Mouse (Mus musculus) mouse trophoblast stem cell (cell line): ENCODE results near the gene Mpi.

Experiments used
- in situ Hi-C, 2 experiments: fragments of 300-500 bp; cut with MseI, MboI; formaldehyde crosslinking; loops; 2 replicates in 1 of 2; 3 replicates in 1 of 2; pipeline ENCODE4 v1.15.1; 2025

The Mpi gene

GRCm38 (mm10) chr9:57552139-57552887, at the start of gene Mpi:
Mpi (minus strand) TSS chr9:57552763.
- in situ Hi-C loops = no loop called here

- in situ Hi-C loops = no loop called here
Measured at GRCm38 (mm10) chr9:57602098-57602497, 49.5 kb upstream of the Mpi start.

- in situ Hi-C loops = no loop called here
Measured at GRCm38 (mm10) chr9:57601353-57601706, 48.8 kb upstream of the Mpi start.

GRCm38 (mm10) chr9:57600620-57601352, 48.2 kb upstream of the Mpi start:
- in situ Hi-C loops = no loop called here

GRCm38 (mm10) chr9:57598851-57599563, 46.4 kb upstream of the Mpi start:
- in situ Hi-C loops = no loop called here

DNA sequence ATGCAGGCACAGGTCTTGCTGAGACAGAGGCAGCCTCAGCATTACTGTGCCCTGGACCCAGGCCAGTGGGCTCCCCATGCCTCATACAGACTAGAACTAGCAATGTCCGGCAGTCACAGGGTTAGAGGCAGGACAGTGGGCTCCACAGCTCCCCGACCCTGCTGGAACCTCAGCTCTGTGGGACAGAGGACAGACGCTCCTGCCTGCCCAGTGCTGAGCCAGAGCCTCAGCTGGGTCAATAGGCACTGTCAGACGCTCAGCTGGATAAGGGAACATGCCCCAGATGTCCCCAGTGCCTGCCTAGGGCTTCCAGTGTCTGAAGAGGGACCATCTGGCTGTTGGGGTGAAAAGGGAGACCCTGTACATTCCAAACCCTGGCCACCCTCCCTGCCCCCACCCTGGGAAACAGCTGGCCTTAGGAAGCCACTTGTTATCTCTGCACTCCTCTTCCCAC, 45.4 kb upstream of the Mpi start:
- in situ Hi-C loops = no loop called here

DNA sequence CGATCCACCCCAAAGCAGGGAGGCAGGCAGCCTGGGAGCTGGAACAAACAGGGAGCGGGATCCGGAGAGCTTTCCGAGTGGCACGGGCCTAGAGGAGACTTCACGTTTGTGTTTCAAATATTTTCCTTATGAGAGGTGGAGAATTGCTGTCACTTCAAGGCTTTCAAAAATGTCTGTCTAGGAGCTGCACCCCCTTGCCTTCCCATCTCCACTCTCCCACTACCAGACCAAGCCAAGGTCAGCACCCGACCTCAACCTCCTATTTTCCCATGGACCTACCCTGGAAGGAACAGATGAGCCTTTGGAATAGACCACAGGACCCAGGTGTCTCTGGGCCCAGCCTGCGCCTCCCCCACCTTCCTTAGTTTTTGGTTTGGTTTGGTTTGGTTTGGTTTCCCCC, 44.7 kb upstream of the Mpi start:
- in situ Hi-C loops = no loop called here

DNA sequence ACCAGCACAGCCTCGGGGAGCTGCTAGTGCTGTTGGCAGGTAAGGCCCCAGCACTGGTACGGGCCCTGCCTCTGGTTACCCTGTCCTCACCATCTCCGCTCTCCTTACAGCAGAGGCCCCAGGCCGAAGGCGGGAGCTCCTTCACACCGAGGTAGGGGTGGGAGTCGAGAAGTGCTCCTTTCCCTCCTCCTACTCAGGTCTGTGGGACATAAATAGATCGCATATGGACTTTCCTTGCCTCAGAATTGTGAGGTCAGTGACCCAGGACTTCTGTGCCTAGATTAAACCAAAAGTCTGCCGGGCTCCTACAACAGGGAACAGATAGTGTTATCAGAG, 41.6 kb upstream of the Mpi start:
- in situ Hi-C loops = no loop called here

DNA sequence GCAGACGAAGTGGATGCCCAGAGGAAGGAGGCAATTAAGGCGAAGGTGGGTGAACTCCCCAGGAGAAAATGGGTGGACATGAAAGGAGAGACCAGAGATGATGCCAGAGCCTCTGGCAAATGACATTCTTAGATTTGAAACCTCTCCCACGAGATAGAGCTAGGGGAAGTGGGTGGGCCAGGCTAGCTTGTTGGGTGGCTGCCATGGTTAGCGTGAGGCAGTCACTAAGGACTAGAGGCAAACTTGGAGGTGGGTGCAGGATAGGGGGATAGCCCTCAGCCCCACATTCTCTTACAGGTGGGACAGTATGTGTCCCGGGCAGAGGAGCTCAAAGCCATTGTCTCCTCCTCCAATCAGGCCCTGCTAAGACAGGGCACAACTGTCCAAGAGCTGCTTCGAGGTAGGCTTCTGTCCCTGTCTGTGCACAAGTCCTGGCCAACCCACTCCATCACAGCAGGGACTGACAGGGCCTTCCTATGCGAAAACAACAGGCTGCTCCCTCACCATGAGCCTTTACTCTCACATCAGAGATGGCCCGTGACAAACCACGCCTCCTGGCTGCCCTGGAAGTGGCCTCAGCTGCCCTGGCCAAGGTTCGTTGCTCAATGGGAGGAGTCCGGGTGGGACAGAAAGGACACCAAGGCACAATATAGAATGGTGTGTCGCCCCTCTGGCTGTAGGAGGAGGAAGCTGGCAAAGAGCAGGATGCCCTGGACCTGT, 41.1 kb upstream of the Mpi start:
- in situ Hi-C loops = no loop called here

GRCm38 (mm10) chr9:57590726-57591125, 38.2 kb upstream of the Mpi start:
- in situ Hi-C loops = no loop called here

GRCm38 (mm10) chr9:57589224-57590126, 36.9 kb upstream of the Mpi start, which contains the start of gene Ulk3:
Ulk3 (plus strand) TSS chr9:57589452.
- in situ Hi-C loops = no loop called here

GRCm38 (mm10) chr9:57584991-57585390, 32.4 kb upstream of the Mpi start:
- in situ Hi-C loops = no loop called here

DNA sequence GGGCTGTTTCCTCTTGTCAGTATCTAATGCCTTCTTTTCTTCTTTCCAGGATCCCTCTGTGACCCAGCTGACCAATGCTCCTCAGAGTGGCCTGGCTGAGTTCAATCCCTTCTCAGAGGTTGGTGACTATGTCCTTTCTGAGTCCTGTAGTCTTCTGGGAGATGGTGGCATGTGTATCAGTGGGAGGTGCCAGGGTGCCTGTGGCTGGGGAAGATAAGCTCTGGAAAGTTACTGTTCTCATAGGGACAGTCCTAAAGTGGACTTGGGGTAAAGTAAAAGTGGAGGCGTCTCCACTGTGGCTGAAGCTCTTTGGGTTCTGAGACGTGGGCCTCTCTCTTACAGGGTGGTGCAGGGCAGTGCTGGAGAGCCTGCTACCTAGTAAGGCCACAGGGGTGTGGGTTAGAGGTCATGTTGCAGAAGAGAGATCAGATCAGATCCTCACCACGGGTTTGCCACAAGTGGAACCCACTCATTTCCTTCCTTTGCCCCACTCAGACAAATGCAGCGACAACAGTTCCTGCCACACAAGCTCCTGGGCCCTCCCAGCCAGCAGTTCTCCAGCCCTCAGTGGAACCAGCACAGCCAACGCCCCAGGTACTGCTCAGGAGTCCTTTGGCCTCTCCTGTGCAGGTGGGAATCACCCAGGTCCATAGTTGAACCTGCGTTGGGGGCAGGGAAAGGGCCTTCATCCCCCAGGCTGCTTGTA, 24.7 kb upstream of the Mpi start:
- in situ Hi-C loops = no loop called here

DNA sequence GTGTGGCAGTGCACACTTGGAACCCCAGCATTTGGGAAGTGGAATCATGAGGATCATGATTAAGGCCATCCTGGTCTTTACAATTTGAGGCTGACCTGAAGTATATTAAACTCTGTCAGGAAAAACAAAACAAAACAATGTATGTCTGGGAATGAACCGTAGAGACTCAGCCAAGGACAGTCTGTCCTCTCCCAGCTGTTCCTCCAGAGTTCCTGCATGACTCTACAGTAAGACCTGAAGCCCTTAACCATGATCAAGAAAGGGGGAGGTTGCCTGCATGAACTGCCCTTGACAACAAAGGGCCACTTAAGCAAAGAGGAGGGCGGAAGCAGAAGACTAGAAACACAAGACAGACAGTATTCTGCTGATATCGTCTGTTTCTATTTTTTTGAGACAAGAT, 23.0 kb upstream of the Mpi start:
- in situ Hi-C loops = no loop called here

GRCm38 (mm10) chr9:57574397-57574796, 21.8 kb upstream of the Mpi start:
- in situ Hi-C loops = no loop called here

- in situ Hi-C loops = no loop called here
Measured at GRCm38 (mm10) chr9:57568500-57568899, 15.9 kb upstream of the Mpi start.

DNA sequence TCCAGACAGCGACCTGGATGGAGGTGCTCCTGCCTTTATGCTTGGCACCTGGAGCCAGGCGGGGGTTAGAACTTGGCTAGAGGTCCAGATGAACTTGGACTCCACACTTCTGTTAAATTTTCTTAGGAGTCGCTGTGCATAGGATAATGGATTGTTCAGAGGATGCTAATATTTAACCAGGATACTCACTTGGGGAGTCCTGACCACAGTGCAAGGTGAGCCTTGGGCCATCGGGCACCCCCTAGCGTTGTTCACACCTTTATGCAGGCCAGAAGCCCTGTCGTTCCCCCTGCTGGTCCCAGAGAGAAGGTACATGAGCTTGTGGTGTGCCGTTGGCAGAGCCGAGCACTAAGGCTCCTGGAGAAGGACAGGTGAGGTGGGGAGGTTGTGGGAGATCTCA, 14.3 kb upstream of the Mpi start:
- in situ Hi-C loops = no loop called here

- in situ Hi-C loops = no loop called here
Measured at GRCm38 (mm10) chr9:57565741-57566221, 13.2 kb upstream of the Mpi start.

GRCm38 (mm10) chr9:57564609-57565008, 12.0 kb upstream of the Mpi start:
- in situ Hi-C loops = no loop called here

GRCm38 (mm10) chr9:57562896-57563372, 10.4 kb upstream of the Mpi start:
- in situ Hi-C loops = no loop called here
